Mouse (Mus musculus) ES-E14 (cell line): ENCODE data around the gene Polk.

Experiments used
- HCFC1 ChIP-seq: IDR thresholded peaks from 2 replicates; pipeline ENCODE4 v1.6.1; 2012; ENCODE audit warnings: low read length, inconsistent platforms, borderline replicate concordance; ENCODE audit not compliant: insufficient read depth
- MAFK ChIP-seq: IDR thresholded peaks from 2 replicates; pipeline ENCODE4 v1.6.1; 2014; ENCODE audit warnings: mild to moderate bottlenecking, low read depth, low read length, inconsistent platforms; ENCODE audit not compliant: insufficient read depth
- ZC3H11A ChIP-seq: IDR thresholded peaks from 2 replicates; pipeline ENCODE4 v1.6.1; 2012; ENCODE audit warnings: low read depth, mild to moderate bottlenecking, inconsistent platforms, low read length, borderline replicate concordance
- ZNF384 ChIP-seq: IDR thresholded peaks from 2 replicates; pipeline ENCODE4 v1.6.1; 2012; ENCODE audit warnings: low read depth, low read length, inconsistent platforms

- no peak for TF ChIP-seq ZC3H11A
- TF ChIP-seq ZNF384: no peak
- TF ChIP-seq MAFK: no peak
- no peak for TF ChIP-seq HCFC1
Observed at GRCm38 (mm10) chr13:96567977-96568376, 25.6 kb upstream of the Polk start.
